Mouse (Mus musculus) mouse embryonic stem cell (cell line): ENCODE measurements around the gene Ctsl.

ENCODE experiments used
- in situ Hi-C, 2 experiments: fragments of 300-500 bp; cut with MboI; formaldehyde crosslinking; loops; 1 replicate in 1 of 2; 3 replicates in 1 of 2; pipeline ENCODE4 v1.14.3; 2019 to 2020; ENCODE audit warnings: low sequenced_read_pairs in 2 of 2, low pct_unique_long_range_greater_than_20kb in 1 of 2, mixed read lengths in 1 of 2; ENCODE audit not compliant: unreplicated experiment in 1 of 2

Ctsl gene

GRCm38 (mm10) chr13:64370173-64370940 lies at the start of gene Ctsl:
Gene Ctsl, minus strand, starts transcription at chr13:64370890.
- in situ Hi-C loops, result no loop called here

GRCm38 (mm10) chr13:64416955-64417601 lies 46.4 kb upstream of the Ctsl start:
- in situ Hi-C loops, result no loop called here

- in situ Hi-C loops, result no loop called here
Measured at GRCm38 (mm10) chr13:64415659-64416058, 45.0 kb upstream of the Ctsl start.

- in situ Hi-C loops, result no loop called here
Measured at GRCm38 (mm10) chr13:64412752-64413257, 42.1 kb upstream of the Ctsl start.

- in situ Hi-C loops, result no loop called here
Measured at GRCm38 (mm10) chr13:64411282-64411681, 40.6 kb upstream of the Ctsl start.

GRCm38 (mm10) chr13:64410604-64411003 lies 39.9 kb upstream of the Ctsl start:
- in situ Hi-C loops, result no loop called here

GRCm38 (mm10) chr13:64407992-64408391 lies 37.3 kb upstream of the Ctsl start:
- in situ Hi-C loops, result no loop called here

GRCm38 (mm10) chr13:64405550-64405949 lies 34.9 kb upstream of the Ctsl start:
- in situ Hi-C loops, result no loop called here

GRCm38 (mm10) chr13:64403519-64403918 lies 32.8 kb upstream of the Ctsl start:
- in situ Hi-C loops, result no loop called here

GRCm38 (mm10) chr13:64402951-64403460 lies 32.3 kb upstream of the Ctsl start:
- in situ Hi-C loops, result no loop called here

GRCm38 (mm10) chr13:64402504-64402949 lies 31.8 kb upstream of the Ctsl start:
- in situ Hi-C loops, result no loop called here

GRCm38 (mm10) chr13:64402006-64402405 lies 31.3 kb upstream of the Ctsl start:
- in situ Hi-C loops, result no loop called here

- in situ Hi-C loops, result no loop called here
Measured at GRCm38 (mm10) chr13:64400801-64401361, 30.2 kb upstream of the Ctsl start.

- in situ Hi-C loops, result no loop called here
Measured at GRCm38 (mm10) chr13:64399906-64400305, 29.2 kb upstream of the Ctsl start.

GRCm38 (mm10) chr13:64398065-64398464 lies 27.4 kb upstream of the Ctsl start:
- in situ Hi-C loops, result no loop called here

- in situ Hi-C loops, result no loop called here
Measured at GRCm38 (mm10) chr13:64396979-64397378, 26.3 kb upstream of the Ctsl start.

GRCm38 (mm10) chr13:64388415-64388814 lies 17.7 kb upstream of the Ctsl start:
- in situ Hi-C loops, result no loop called here

- in situ Hi-C loops, result no loop called here
Measured at GRCm38 (mm10) chr13:64386048-64386447, 15.4 kb upstream of the Ctsl start.

- in situ Hi-C loops, result no loop called here
Measured at GRCm38 (mm10) chr13:64384937-64385336, 14.2 kb upstream of the Ctsl start.
